Mouse (Mus musculus) liver, embryonic 14.5 days (tissue): ENCODE measurements at regions not wholly inside any gene's neighbourhood (a gene's known extent, or its start where the extent isn't known, plus 50 kb on each side); places are given as distances from the start of the nearest gene placed in this dataset.

Source experiments
- ATAC-seq: fragments of 200-750 bp; cut with Nextera tagmentation; 2 replicates; pipeline ENCODE4 v1.8.0; 2017; ENCODE audit warnings: moderate number of reproducible peaks, mild to moderate bottlenecking, moderate library complexity; ENCODE audit not compliant: insufficient read depth
- DNase-seq, 3 experiments: peaks; one replicate each; pipeline ENCODE4 v3.0.0-alpha.2; 2012 to 2013; ENCODE audit warnings: low read depth in 3 of 3, low spot score in 3 of 3
- H3K27ac ChIP-seq: fragments of 300-500 bp; sonication (generic); 2 replicates; pipeline ENCODE4 v1.5.1; 2014; ENCODE audit warnings: moderate library complexity, mild to moderate bottlenecking, control low read depth, inconsistent platforms
- H3K27me3 ChIP-seq: fragments of 300-500 bp; sonication (generic); 2 replicates; pipeline ENCODE4 v1.6.1; 2014; ENCODE audit warnings: mild to moderate bottlenecking, low read length, moderate library complexity; ENCODE audit not compliant: control insufficient read depth, insufficient read depth
- H3K36me3 ChIP-seq: fragments of 300-500 bp; sonication (generic); replicated peaks from 2 replicates; pipeline ENCODE4 v1.6.1; 2014; ENCODE audit warnings: low read depth; ENCODE audit not compliant: control insufficient read depth, insufficient read depth
- H3K4me1 ChIP-seq, 2 experiments: fragments of 200-500 bp in 1 of 2; fragments of 300-500 bp in 1 of 2; sonication (generic) in 1 of 2; replicated peaks; 2 replicates each; pipeline ENCODE4 v1.6.1; 2012 to 2014; ENCODE audit warnings: antibody characterized with exemption in 1 of 2, inconsistent platforms in 1 of 2, low read length in 1 of 2; ENCODE audit not compliant: control insufficient read depth in 2 of 2, insufficient read depth in 2 of 2
- H3K4me2 ChIP-seq: fragments of 300-500 bp; sonication (generic); 2 replicates; pipeline ENCODE4 v1.6.1; 2014; ENCODE audit warnings: low read depth, mild to moderate bottlenecking, control low read depth, moderate library complexity
- H3K4me3 ChIP-seq, 2 experiments: fragments of 200-500 bp in 1 of 2; fragments of 300-500 bp in 1 of 2; sonication (generic) in 1 of 2; 2 replicates each; pipeline ENCODE4 v1.5.1; 2012 to 2014; ENCODE audit warnings: low read depth in 2 of 2, low read length in 2 of 2, mild to moderate bottlenecking in 2 of 2, control low read depth in 1 of 2, inconsistent platforms in 1 of 2, moderate library complexity in 1 of 2; ENCODE audit not compliant: insufficient read depth in 1 of 2
- H3K9ac ChIP-seq: fragments of 300-500 bp; sonication (generic); replicated peaks from 2 replicates; pipeline ENCODE4 v1.6.1; 2014; ENCODE audit warnings: mild to moderate bottlenecking, control low read depth, moderate library complexity
- H3K9me3 ChIP-seq: fragments of 300-500 bp; sonication (generic); 2 replicates; pipeline ENCODE4 v1.6.1; 2016; ENCODE audit warnings: low read length, mixed read lengths; ENCODE audit not compliant: control insufficient read depth
- CTCF ChIP-seq: IDR thresholded peaks from 2 replicates; pipeline ENCODE4 v1.5.1; 2016; ENCODE audit warnings: antibody characterized with exemption, low read depth, control low read depth
- EP300 ChIP-seq: IDR thresholded peaks from 2 replicates; pipeline ENCODE4 v1.6.1; 2016; ENCODE audit warnings: antibody characterized with exemption, low read depth
- WGBS: fragments of 180-500 bp; shearing (Covaris S2); extraction: QIAGEN DNeasy Blood & Tissue Kit; methylation state at CpG from one replicate; pipeline ENCODE4 v1.1.7; 2014; ENCODE audit not compliant: insufficient replicate concordance; 5-methylcytosine and 5-hydroxymethylcytosine counted together

- Histone ChIP-seq H3K9ac (no peak overlapping the region), H3K27ac (no peak overlapping the region), H3K9me3 (no peaks in the 10 kb centered on the region), H3K36me3 (no peaks in the 10 kb centered on the region), H3K4me2 (no peak overlapping the region), H3K4me1 (no peaks in the 10 kb centered on the region), H3K4me3 (no peak overlapping the region), H3K27me3 (no peaks in the 10 kb centered on the region)
- no peak for TF ChIP-seq EP300
- no peak for DNase-seq
- no peak for ATAC-seq
- WGBS: 38% methylated on average over 9 of the region's 9 CpGs
These were observed 64.6 kb upstream of the Hs6st1 start for GRCm38 (mm10) chr1:36003592-36003991.

GRCm38 (mm10) chr1:36008598-36008997 lies 59.6 kb upstream of the Hs6st1 start:
- H3K9ac ChIP-seq: no peak overlapping the region
- no peak for TF ChIP-seq EP300
- TF ChIP-seq CTCF: no peak
- no peaks in the 10 kb centered on the region for H3K36me3 ChIP-seq
- ATAC-seq (no peak), DNase-seq (no peak)
- no peak overlapping the region for H3K4me3 ChIP-seq
- no peaks in the 10 kb centered on the region for H3K9me3 ChIP-seq
- no peaks in the 10 kb centered on the region for H3K4me1 ChIP-seq
- no peaks in the 10 kb centered on the region for H3K27me3 ChIP-seq
- H3K27ac ChIP-seq: no peak overlapping the region
- H3K4me2 ChIP-seq: no peak overlapping the region
- WGBS: 75% methylated on average over 6 of the region's 6 CpGs

GRCm38 (mm10) chr1:36009010-36009619 lies 59.1 kb upstream of the Hs6st1 start:
- no peaks in the 10 kb centered on the region for H3K36me3 ChIP-seq
- TF ChIP-seq CTCF (no peak), EP300 (no peak)
- H3K9ac ChIP-seq: no peak overlapping the region
- no peak overlapping the region for H3K27ac ChIP-seq
- no peaks in the 10 kb centered on the region for H3K4me1 ChIP-seq
- 72% methylated on average over 6 of the region's 6 CpGs for WGBS
- no peak for ATAC-seq
- no peak overlapping the region for H3K4me3 ChIP-seq
- no peaks in the 10 kb centered on the region for H3K27me3 ChIP-seq
- no peak overlapping the region for H3K4me2 ChIP-seq
- H3K9me3 ChIP-seq: no peaks in the 10 kb centered on the region
- DNase-seq: no peak

GRCm38 (mm10) chr1:36010151-36010550 lies 58.0 kb upstream of the Hs6st1 start:
- ATAC-seq (no peak), DNase-seq (no peak)
- Histone ChIP-seq H3K27me3 (no peaks in the 10 kb centered on the region), H3K4me2 (no peak overlapping the region), H3K9ac (no peak overlapping the region), H3K4me1 (no peaks in the 10 kb centered on the region), H3K27ac (no peak overlapping the region), H3K4me3 (no peak overlapping the region), H3K36me3 (no peaks in the 10 kb centered on the region), H3K9me3 (no peaks in the 10 kb centered on the region)
- WGBS: 62% methylated on average over 7 of the region's 7 CpGs
- no peak for TF ChIP-seq EP300
- peak; percentile 28 for TF ChIP-seq CTCF

- Histone ChIP-seq H3K27ac (no peak overlapping the region), H3K9ac (no peak overlapping the region), H3K4me1 (no peaks in the 10 kb centered on the region), H3K27me3 (no peaks in the 10 kb centered on the region), H3K9me3 (no peaks in the 10 kb centered on the region), H3K4me3 (no peak overlapping the region), H3K36me3 (no peaks in the 10 kb centered on the region), H3K4me2 (no peak overlapping the region)
- WGBS: 68% methylated on average over 12 of the region's 12 CpGs
- TF ChIP-seq EP300: no peak
- TF ChIP-seq CTCF: no peak
- ATAC-seq: no peak
- no peak for DNase-seq
These were observed 57.4 kb upstream of the Hs6st1 start for GRCm38 (mm10) chr1:36010834-36011233.
